Mouse (Mus musculus) kidney, embryonic 14.5 days (tissue): ENCODE data around the gene Nlrc5. TPM values are rescaled to one million over a fixed set of nuclear protein-coding genes. Genes with fewer than 3 reads are reported as not detected.

Experiments used
- ATAC-seq: fragments of 200-750 bp; cut with Nextera tagmentation; 2 replicates; pipeline ENCODE4 v1.8.0; 2017; ENCODE audit warnings: moderate number of reproducible peaks, mild to moderate bottlenecking, moderate TSS enrichment, moderate library complexity; ENCODE audit not compliant: low FRiP score, low TSS enrichment
- H3K27ac ChIP-seq: fragments of 300-500 bp; sonication (generic); 2 replicates; pipeline ENCODE4 v1.5.1; 2014; ENCODE audit warnings: low read depth, mild to moderate bottlenecking, low read length, moderate library complexity, mixed read lengths
- H3K27me3 ChIP-seq: fragments of 300-500 bp; sonication (generic); 2 replicates; pipeline ENCODE4 v1.6.1; 2014; ENCODE audit warnings: mild to moderate bottlenecking, low read length; ENCODE audit not compliant: control insufficient read depth, insufficient read depth
- H3K36me3 ChIP-seq: fragments of 300-500 bp; sonication (generic); 2 replicates; pipeline ENCODE4 v1.6.1; 2014; ENCODE audit warnings: low read length, mixed read lengths; ENCODE audit not compliant: control insufficient read depth, insufficient read depth
- H3K4me1 ChIP-seq: fragments of 300-500 bp; sonication (generic); 2 replicates; pipeline ENCODE4 v1.6.1; 2014; ENCODE audit warnings: low read length, mixed read lengths; ENCODE audit not compliant: control insufficient read depth, insufficient read depth
- H3K4me2 ChIP-seq: fragments of 300-500 bp; sonication (generic); replicated peaks from 2 replicates; pipeline ENCODE4 v1.6.1; 2014; ENCODE audit warnings: low read depth, mild to moderate bottlenecking, low read length
- H3K4me3 ChIP-seq: fragments of 300-500 bp; sonication (generic); 2 replicates; pipeline ENCODE4 v1.5.1; 2014; ENCODE audit warnings: mild to moderate bottlenecking, low read length
- H3K9ac ChIP-seq: fragments of 300-500 bp; sonication (generic); 2 replicates; pipeline ENCODE4 v1.6.1; 2014; ENCODE audit warnings: low read depth, mild to moderate bottlenecking, low read length, moderate library complexity
- H3K9me3 ChIP-seq: fragments of 300-500 bp; sonication (generic); 2 replicates; pipeline ENCODE4 v1.6.1; 2016; ENCODE audit warnings: low read length; ENCODE audit not compliant: control insufficient read depth
- WGBS: fragments of 180-500 bp; shearing (Covaris S2); extraction: QIAGEN DNeasy Blood & Tissue Kit; methylation state at CpG from one replicate; pipeline ENCODE4 v1.1.7; 2014; 5-methylcytosine and 5-hydroxymethylcytosine counted together
- polyA plus RNA-seq: library from polyadenylated mRNA; unstranded; fragments of >200 nt; fragmentation: Nextera tagmentation; extraction: Ambion mirVana; gene quantifications from 2 replicates; pipeline ENCODE4 v1.2.1, GENCODE M21; 2014

Gene Nlrc5
- polyA plus RNA-seq, 1 experiment from 2014 or later, result 0.70 TPM

DNA sequence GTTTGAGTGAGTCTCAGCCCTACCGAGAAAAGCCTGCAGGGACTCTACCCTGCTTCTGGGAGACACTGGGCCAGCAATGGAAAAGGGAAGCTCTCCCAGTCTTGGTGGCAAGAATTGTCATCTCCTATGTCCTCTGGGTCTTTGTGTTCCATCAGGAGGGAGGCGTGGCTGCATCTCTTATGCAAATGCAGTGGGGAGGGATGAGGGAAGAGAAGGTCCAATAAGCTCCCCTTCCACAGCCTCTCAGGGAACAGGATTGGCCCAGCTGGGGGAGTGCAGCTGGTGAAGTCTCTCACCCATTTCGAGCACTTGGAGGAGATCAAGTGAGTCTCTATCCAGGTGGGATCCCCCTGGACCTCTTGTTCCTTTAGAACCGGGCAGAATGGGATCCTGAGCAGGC, 87.3 kb downstream of the Nlrc5 start:
- no peaks in the 10 kb centered on the region for H3K36me3 ChIP-seq
- H3K27ac ChIP-seq, result no peak overlapping the region
- no peaks in the 10 kb centered on the region for H3K27me3 ChIP-seq
- no peak overlapping the region for H3K9ac ChIP-seq
- H3K4me1 ChIP-seq, result no peaks in the 10 kb centered on the region
- no peaks in the 10 kb centered on the region for H3K9me3 ChIP-seq
- no peak overlapping the region for H3K4me3 ChIP-seq
- no peak for ATAC-seq
- no peak overlapping the region for H3K4me2 ChIP-seq
- 56% methylated on average over 4 of the region's 4 CpGs for WGBS

- H3K36me3 ChIP-seq, result no peaks in the 10 kb centered on the region
- no peak for ATAC-seq
- no peak overlapping the region for H3K27ac ChIP-seq
- no peak overlapping the region for H3K4me2 ChIP-seq
- WGBS, result 65% methylated on average over 3 of the region's 3 CpGs
- no peaks in the 10 kb centered on the region for H3K9me3 ChIP-seq
- no peaks in the 10 kb centered on the region for H3K4me1 ChIP-seq
- H3K9ac ChIP-seq, result no peak overlapping the region
- no peaks in the 10 kb centered on the region for H3K27me3 ChIP-seq
- no peak overlapping the region for H3K4me3 ChIP-seq
These were observed 88.3 kb downstream of the Nlrc5 start for GRCm38 (mm10) chr8:94522482-94522881.

- no peak for ATAC-seq
- Histone ChIP-seq H3K9ac (no peak overlapping the region), H3K4me1 (no peaks in the 10 kb centered on the region), H3K36me3 (no peaks in the 10 kb centered on the region), H3K27me3 (no peaks in the 10 kb centered on the region), H3K4me3 (no peak overlapping the region), H3K9me3 (no peaks in the 10 kb centered on the region), H3K4me2 (no peak overlapping the region), H3K27ac (no peak overlapping the region)
- WGBS, result 86% methylated on average over 9 of the region's 9 CpGs
These were observed 90.4 kb downstream of the Nlrc5 start for GRCm38 (mm10) chr8:94524554-94524953.

DNA sequence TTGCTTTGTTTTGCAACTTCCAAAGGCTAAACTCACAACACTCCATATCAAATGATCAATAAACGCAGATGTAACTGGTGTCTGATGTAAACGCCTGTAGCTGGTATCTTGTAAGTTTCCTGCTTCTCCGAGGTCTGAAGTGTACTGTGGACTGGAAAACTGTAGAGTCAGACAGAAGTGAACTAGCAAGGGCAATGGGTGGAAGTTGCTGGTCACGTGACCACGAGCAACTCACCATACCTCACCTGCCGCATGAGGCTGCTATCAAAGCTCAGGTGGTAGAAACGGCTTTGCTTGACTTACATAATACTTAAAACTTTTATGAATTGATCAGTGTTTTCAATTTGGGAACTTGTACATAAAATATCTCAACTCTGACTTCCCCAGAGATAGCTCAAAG, 93.0 kb downstream of the Nlrc5 start:
- 87% methylated on average over 7 of the region's 7 CpGs for WGBS
- Histone ChIP-seq H3K9me3 (no peaks in the 10 kb centered on the region), H3K36me3 (no peaks in the 10 kb centered on the region), H3K4me3 (no peak overlapping the region), H3K4me1 (no peaks in the 10 kb centered on the region), H3K4me2 (no peak overlapping the region), H3K27ac (no peak overlapping the region), H3K9ac (no peak overlapping the region), H3K27me3 (no peaks in the 10 kb centered on the region; the same call in 1 of the 2 replicates)
- ATAC-seq, result no peak

DNA sequence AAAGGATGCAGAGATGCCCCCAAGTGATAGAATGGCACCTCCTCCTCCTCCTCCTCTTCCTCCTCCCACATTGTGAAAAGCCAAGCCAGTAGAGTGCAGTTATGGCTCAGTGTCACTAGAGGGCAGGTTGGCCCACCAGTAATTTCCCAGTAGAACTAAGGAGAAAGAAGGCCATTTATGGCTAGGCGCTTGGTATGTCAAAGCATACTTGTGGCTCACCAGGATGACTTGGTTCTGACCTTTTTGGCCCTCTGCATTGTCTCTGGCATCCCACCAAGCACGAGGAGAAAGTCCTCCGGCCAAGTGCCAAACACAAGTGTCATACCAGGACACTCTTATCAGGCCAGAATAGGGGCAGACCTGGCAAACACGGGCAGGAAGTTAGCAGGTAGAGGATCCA, 94.1 kb downstream of the Nlrc5 start:
- Histone ChIP-seq H3K36me3 (no peaks in the 10 kb centered on the region), H3K4me1 (no peaks in the 10 kb centered on the region; the same call in 1 of the 2 replicates), H3K9ac (no peak overlapping the region), H3K4me2 (no peak overlapping the region), H3K4me3 (no peak overlapping the region), H3K27me3 (peaks cover 2% of the 10 kb centered on the region), H3K27ac (no peak overlapping the region), H3K9me3 (no peaks in the 10 kb centered on the region)
- ATAC-seq, result no peak
- 49% methylated on average over 4 of the region's 4 CpGs for WGBS

DNA sequence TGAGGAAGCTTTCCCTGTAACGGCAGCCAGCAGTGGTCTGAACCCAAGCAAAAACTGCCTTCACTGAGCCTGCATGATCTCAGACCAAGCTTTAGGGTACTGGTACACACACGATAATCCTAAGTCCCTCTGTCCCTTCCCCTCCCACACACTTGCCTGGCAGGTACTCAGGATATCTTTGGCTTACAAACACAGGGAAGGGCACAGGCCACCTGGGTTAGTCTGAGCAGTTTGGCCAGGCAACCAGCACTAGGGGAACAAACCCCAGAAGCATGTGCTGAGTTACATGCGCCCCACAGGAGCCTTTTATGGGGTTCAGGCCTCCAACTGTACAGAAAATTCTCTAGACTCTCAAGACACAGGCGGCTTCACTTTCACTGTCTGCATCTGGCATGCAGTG, 95.7 kb downstream of the Nlrc5 start:
- no peak for ATAC-seq
- no peak overlapping the region; the same call in 1 of the 2 replicates for H3K9ac ChIP-seq
- peaks cover 17% of the 10 kb centered on the region for H3K27me3 ChIP-seq
- peaks cover 4% of the 10 kb centered on the region for H3K4me1 ChIP-seq
- no peak overlapping the region for H3K27ac ChIP-seq
- no peak overlapping the region for H3K4me2 ChIP-seq
- no peaks in the 10 kb centered on the region for H3K9me3 ChIP-seq
- H3K4me3 ChIP-seq, result no peak overlapping the region
- no peaks in the 10 kb centered on the region for H3K36me3 ChIP-seq
- WGBS, result 62% methylated on average over 4 of the region's 4 CpGs

GRCm38 (mm10) chr8:94530643-94531042, 96.5 kb downstream of the Nlrc5 start:
- Histone ChIP-seq H3K4me1 (peaks cover 4% of the 10 kb centered on the region), H3K27me3 (peaks cover 17% of the 10 kb centered on the region), H3K4me3 (no peak overlapping the region), H3K4me2 (no peak overlapping the region), H3K9ac (no peak overlapping the region), H3K27ac (no peak overlapping the region), H3K9me3 (no peaks in the 10 kb centered on the region), H3K36me3 (no peaks in the 10 kb centered on the region)
- 86% methylated on average over 4 of the region's 4 CpGs for WGBS
- no peak for ATAC-seq

DNA sequence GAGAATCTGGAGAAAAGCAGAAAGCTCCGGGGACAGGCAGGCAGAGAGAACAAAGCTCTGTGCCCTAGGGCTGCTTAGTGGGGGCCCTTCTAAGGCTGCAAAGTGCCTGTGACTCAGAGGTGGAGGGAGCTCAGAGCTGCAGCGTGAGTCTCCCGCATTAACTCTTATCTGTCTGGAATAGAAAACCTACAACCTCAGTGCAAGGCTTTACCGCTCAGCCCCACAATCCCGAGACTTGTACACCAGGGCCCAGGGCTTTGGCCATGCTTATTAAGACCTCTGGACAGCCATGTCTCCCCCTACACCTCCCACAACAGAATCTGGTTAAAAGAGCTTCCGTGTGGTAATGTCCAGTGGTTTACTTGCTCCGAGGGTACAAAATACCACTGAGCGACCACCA, 97.8 kb downstream of the Nlrc5 start:
- Histone ChIP-seq H3K4me2 (peak overlapping the region; percentile 96), H3K27ac (no peak overlapping the region), H3K4me1 (peaks cover 4% of the 10 kb centered on the region), H3K27me3 (peaks cover 17% of the 10 kb centered on the region), H3K9ac (peak overlapping the region; percentile 76; the same call in 1 of the 2 replicates), H3K4me3 (peak overlapping the region; percentile 69), H3K36me3 (no peaks in the 10 kb centered on the region), H3K9me3 (no peaks in the 10 kb centered on the region)
- WGBS, result 2% methylated on average over 8 of the region's 8 CpGs
- ATAC-seq, result no peak

DNA sequence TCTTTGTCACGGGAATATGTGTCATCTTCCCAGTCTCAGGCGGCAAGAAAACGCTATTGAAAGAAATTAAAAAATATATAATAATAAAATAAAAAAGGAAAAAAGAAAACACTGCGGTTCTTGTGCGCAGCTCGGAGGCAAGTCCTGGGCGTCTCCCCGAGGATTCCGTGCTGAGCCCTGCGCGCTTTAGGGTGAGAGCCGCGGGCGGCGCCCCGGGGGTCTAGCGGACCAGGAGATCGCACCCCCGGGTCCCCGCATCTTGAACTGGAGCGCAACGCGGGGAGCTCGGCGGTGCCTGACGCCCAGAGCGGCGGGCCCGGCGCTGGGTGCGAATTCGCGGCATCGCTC, 98.3 kb downstream of the Nlrc5 start:
- H3K4me3 ChIP-seq, result peak overlapping the region; percentile 69
- H3K4me2 ChIP-seq, result peak overlapping the region; percentile 96
- H3K9ac ChIP-seq, result peak overlapping the region; percentile 76
- H3K4me1 ChIP-seq, result peaks cover 4% of the 10 kb centered on the region
- peaks cover 17% of the 10 kb centered on the region for H3K27me3 ChIP-seq
- no peaks in the 10 kb centered on the region for H3K9me3 ChIP-seq
- no peaks in the 10 kb centered on the region for H3K36me3 ChIP-seq
- no peak overlapping the region for H3K27ac ChIP-seq
- peak; percentile 55 for ATAC-seq
- WGBS, result under 1% methylated on average over 34 of the region's 34 CpGs
